Mouse (Mus musculus): Measurements from ENCODE around the gene Pla2g15.

DNA sequence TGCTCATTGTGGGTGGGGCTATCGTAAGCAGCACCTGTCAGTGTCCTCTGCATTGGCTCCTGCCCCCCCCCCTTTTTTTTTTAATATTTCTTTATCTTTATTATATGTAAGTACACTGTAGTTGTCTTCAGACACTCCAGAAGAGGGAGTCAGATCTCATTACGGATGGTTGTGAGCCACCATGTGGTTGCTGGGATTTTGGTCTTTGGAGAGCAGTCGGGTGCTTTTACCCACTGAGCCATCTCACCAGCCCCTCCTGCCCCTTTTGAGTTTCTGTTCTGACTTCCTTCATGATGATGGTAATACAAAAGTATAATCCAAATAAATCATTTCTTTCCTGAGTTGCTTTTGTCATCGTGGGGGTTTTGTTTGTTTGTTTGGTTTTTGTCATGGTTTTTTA is 47.9 kb upstream of the Pla2g15 start:
- TF ChIP-seq CTCF (IDR thresholded peaks at IDR 0.05; ENCODE audit: low read depth) (no peak), EP300 (optimal IDR thresholded peaks at IDR 0.05) (no peak)

Data from stomach, postnatal 0 days (tissue).